Mouse (Mus musculus): ENCODE results near the gene Gm20388.
A peak's percentile ranks its signal among the peaks of the same experiment; 100 is the strongest.

Gm20388 gene

GRCm38 (mm10) chr8:121903977-121904376, 1993.3 kb downstream of the Gm20388 start:
- no peak for DNase-seq (ENCODE audit: low spot score in 2 of 2)

- no peak for DNase-seq (ENCODE audit: low spot score in 2 of 2)
Measured at GRCm38 (mm10) chr8:121904999-121905398, 1994.4 kb downstream of the Gm20388 start.

GRCm38 (mm10) chr8:121905420-121905819, 1994.8 kb downstream of the Gm20388 start:
- DNase-seq (ENCODE audit: low spot score in 2 of 2): no peak

- DNase-seq (ENCODE audit: low spot score in 2 of 2): no peak
Measured at GRCm38 (mm10) chr8:121905864-121906263, 1995.2 kb downstream of the Gm20388 start.

- DNase-seq (ENCODE audit: low spot score in 2 of 2): peak in 1 of 2 experiments; percentile 42
Measured at GRCm38 (mm10) chr8:121906542-121907512, 1996.2 kb downstream of the Gm20388 start.

GRCm38 (mm10) chr8:121907587-121908248, 1997.1 kb downstream of the Gm20388 start, which contains the start of gene Slc7a5:
Slc7a5 (minus strand) TSS chr8:121907694.
- DNase-seq (ENCODE audit: low spot score in 2 of 2): peak; percentile 73 to 95

GRCm38 (mm10) chr8:121908378-121909147, 1997.9 kb downstream of the Gm20388 start:
- DNase-seq (ENCODE audit: low spot score in 2 of 2): no peak

- no peak for DNase-seq (ENCODE audit: low spot score in 2 of 2)
Measured at GRCm38 (mm10) chr8:121909148-121909541, 1998.5 kb downstream of the Gm20388 start.

- DNase-seq (ENCODE audit: low spot score in 2 of 2): peak in 1 of 2 experiments; percentile 85
Measured at GRCm38 (mm10) chr8:121909663-121910062, 1999.0 kb downstream of the Gm20388 start.

GRCm38 (mm10) chr8:121911400-121911799, 2000.8 kb downstream of the Gm20388 start:
- DNase-seq (ENCODE audit: low spot score in 2 of 2): no peak

GRCm38 (mm10) chr8:121911987-121912386, 2001.3 kb downstream of the Gm20388 start:
- DNase-seq (ENCODE audit: low spot score in 2 of 2): no peak

GRCm38 (mm10) chr8:121912831-121913230, 2002.2 kb downstream of the Gm20388 start:
- no peak for DNase-seq (ENCODE audit: low spot score in 2 of 2)

- DNase-seq (ENCODE audit: low spot score in 2 of 2): no peak
Measured at GRCm38 (mm10) chr8:121913378-121913777, 2002.7 kb downstream of the Gm20388 start.

- no peak for DNase-seq (ENCODE audit: low spot score in 2 of 2)
Measured at GRCm38 (mm10) chr8:121919158-121919557, 2008.5 kb downstream of the Gm20388 start.

- no peak for DNase-seq (ENCODE audit: low spot score in 2 of 2)
Measured at GRCm38 (mm10) chr8:121919731-121920130, 2009.1 kb downstream of the Gm20388 start.

- no peak for DNase-seq (ENCODE audit: low spot score in 2 of 2)
Measured at GRCm38 (mm10) chr8:121921582-121921981, 2010.9 kb downstream of the Gm20388 start.

- DNase-seq (ENCODE audit: low spot score in 2 of 2): no peak
Measured at GRCm38 (mm10) chr8:121922101-121922500, 2011.5 kb downstream of the Gm20388 start.

- no peak for DNase-seq (ENCODE audit: low spot score in 2 of 2)
Measured at GRCm38 (mm10) chr8:121924681-121925080, 2014.0 kb downstream of the Gm20388 start.

GRCm38 (mm10) chr8:121925624-121926023, 2015.0 kb downstream of the Gm20388 start:
- peak in 1 of 2 experiments; percentile 81 for DNase-seq (ENCODE audit: low spot score in 2 of 2)

GRCm38 (mm10) chr8:121926266-121926665, 2015.6 kb downstream of the Gm20388 start:
- DNase-seq (ENCODE audit: low spot score in 2 of 2): no peak

GRCm38 (mm10) chr8:121927316-121927715, 2016.7 kb downstream of the Gm20388 start:
- peak in 1 of 2 experiments; percentile 56 for DNase-seq (ENCODE audit: low spot score in 2 of 2)

- no peak for DNase-seq (ENCODE audit: low spot score in 2 of 2)
Measured at GRCm38 (mm10) chr8:121930047-121930446, 2019.4 kb downstream of the Gm20388 start.

Measured in left cerebral cortex, adult 9 months (tissue).